Mouse (Mus musculus): ENCODE data around the gene Elmod3. TPM values are rescaled to one million over a fixed set of nuclear protein-coding genes. Genes with fewer than 3 reads are reported as not detected.
A peak's percentile ranks its signal among the peaks of the same experiment; 100 is the strongest.

The Elmod3 gene
- 10 to 100 TPM; 25.4 to 25.8 TPM for total RNA-seq (2021)
- long read RNA-seq, experiment 1, transcript Elmod3-201 (12 exons, 2,122 nt), result major isoform, 9 of 31 reads
- long read RNA-seq, experiment 1, partial matches to known transcripts, result 2 of 31 reads
- long read RNA-seq, experiment 1, other reads (novel, unspliced or antisense), result 17 of 31 reads
- long read RNA-seq, experiment 2, transcript Elmod3-201 (12 exons, 2,122 nt), result major isoform, 19 of 31 reads
- long read RNA-seq, experiment 2, partial matches to known transcripts, result 2 of 31 reads
- long read RNA-seq, experiment 2, other reads (novel, unspliced or antisense), result 7 of 31 reads

DNA sequence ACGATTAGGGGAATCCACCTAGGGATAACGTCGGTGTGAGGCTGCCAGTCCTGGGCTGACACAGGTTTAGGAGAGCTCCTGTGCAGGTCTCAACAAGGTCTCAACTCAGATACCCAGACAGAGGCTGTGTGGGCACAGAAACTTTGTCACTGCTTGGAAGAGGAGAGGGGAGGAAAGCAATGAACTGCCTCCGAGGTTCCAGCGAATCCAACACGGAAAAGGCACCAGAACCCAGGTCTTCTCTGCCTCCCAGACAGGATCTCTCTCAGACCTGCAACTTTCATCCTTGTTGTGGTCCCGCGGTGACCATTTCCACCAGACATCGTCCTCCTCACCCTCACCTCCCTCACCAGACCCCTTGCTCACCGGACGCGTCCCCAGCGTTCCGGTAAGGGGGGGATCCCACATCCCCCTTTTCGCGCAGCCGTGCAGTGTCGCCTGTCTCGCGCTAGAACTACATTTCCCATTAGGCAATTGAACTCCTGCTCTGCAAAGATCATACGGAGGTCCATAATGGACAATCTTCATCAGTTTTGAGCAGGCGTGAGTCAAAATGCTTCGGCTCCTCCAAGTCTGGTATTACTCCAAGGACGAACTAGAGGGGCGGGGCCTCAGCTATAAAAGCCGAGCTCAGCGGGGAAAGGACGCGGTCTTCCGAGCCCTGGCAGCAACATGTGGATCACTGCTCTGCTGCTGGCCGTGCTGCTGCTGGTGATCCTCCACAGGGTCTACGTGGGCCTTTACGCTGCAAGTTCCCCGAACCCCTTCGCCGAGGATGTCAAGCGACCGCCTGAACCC, at the start of gene Elmod3, which contains the start of gene Retsat:
Gene Elmod3, minus strand, starts transcription at position 458 of the 798 bp plus-strand sequence.
Gene Retsat, plus strand, starts transcription at position 520 of the 798 bp plus-strand sequence.
- no peak for TF ChIP-seq CTCF (conservative IDR thresholded peaks at IDR 0.05)
- peak; percentile 88 to 96 for DNase-seq (ENCODE audit: low spot score in 2 of 2)
- Histone ChIP-seq H3K4me3 (peak within 1 kb of the TSS; percentile 91), H3K27ac (peak within 1 kb of the TSS; percentile 95)

DNA sequence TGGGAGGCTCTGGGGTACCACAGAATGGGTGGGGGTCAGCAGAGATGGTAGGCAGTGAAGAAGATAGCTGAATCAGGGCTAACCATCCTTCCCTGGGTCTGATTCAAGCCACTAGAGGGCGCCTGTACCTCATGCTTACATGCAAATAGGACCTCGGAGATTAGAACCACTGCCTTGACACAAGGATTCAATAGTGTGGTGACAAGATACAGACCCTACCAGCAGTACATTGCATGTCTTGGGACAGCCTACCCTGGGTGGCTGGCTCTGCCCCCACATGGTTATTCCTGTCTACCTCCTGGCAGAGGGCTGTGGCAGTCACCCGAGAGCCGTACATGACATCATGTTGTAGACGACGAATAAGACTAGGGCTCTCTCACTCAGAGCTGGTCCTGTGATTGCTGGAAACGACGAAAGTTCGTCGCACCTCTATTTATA, 49.2 kb upstream of the Elmod3 start:
- TF ChIP-seq CTCF (conservative IDR thresholded peaks at IDR 0.05), result peak; percentile 93
- Histone ChIP-seq H3K27ac (no peak overlapping the region), H3K4me3 (no peak overlapping the region)
- peak; percentile 76 to 78 for DNase-seq (ENCODE audit: low spot score in 2 of 2)

DNA sequence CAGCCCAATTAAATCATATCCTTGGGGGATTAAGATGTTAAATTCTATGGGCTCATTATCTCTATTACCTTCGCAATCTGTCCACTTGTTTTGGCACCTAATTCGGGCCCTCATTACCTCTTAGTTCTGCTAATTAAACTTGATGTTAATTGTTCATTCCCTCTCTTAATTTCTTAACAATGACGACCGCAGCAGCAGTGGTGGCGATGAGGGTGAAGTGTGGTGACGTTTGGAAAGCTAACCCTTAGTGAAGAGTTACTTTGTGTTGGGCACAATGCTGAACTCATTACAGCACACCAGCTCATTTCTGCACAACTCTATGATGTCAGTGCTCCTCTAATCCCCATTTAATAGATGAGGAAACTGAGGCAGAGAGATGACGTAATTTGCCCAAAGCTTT, 47.2 kb upstream of the Elmod3 start:
- Histone ChIP-seq H3K4me3 (no peak overlapping the region), H3K27ac (no peak overlapping the region)
- no peak for TF ChIP-seq CTCF (conservative IDR thresholded peaks at IDR 0.05)
- DNase-seq (ENCODE audit: low spot score in 2 of 2), result no peak

DNA sequence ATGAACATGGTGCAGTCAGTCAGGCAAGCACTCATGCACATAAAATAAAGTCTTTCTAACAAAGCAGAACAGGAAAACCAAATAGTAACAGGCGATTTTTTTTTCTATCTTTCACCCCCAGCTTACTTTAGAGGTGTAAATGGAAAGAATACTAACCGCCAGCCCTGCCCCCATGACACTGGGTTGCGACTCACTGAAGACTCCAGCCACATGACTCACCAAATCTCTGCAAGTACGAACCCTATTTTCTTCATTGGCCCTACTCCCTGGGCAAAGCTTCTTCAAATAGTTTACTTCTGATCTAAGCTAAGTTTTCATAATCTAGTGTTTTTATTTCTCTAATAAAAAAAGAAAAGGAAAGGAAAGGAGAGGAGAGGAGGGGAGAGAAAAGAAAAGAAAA, 46.4 kb upstream of the Elmod3 start:
- Histone ChIP-seq H3K4me3 (no peak overlapping the region), H3K27ac (no peak overlapping the region)
- no peak for DNase-seq (ENCODE audit: low spot score in 2 of 2)
- no peak for TF ChIP-seq CTCF (conservative IDR thresholded peaks at IDR 0.05)

DNA sequence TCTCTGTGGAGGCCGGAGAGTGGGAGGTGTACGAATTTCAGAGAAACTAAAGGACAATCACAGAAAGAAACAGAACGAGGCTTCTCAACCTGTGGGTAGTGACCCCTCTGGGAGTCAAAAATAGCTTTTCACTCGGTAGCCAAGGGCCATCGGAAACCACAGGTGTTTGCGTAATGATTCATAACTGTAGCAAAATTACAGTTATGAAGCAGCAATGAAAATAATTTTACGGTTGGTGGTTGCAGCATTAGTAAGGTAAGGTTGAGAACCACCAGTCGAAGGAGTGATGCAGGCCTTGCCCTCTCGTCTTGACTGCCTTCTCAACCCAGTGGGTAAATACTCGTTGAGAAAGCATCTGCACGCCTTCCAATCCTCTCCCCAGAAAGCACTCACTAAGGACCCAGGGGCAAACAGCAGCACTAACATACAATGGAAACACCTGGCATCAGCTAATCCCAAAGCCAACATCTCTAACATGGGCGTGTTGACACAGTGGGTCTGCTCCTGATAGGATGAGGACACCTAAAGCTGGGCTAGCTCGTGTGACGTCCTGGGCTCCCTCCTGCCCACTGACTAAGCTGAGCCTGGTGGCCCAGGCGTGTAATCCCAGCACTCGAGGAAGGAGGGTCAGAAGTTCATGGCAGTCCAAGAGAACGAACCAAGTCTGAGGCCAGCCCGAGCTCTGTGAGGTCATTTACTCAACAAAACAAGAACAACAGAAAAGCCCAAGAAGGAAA, 43.2 kb upstream of the Elmod3 start:
- no peak for TF ChIP-seq CTCF (conservative IDR thresholded peaks at IDR 0.05)
- DNase-seq (ENCODE audit: low spot score in 2 of 2), result no peak
- H3K27ac ChIP-seq, result no peak overlapping the region
- H3K4me3 ChIP-seq, result no peak overlapping the region

DNA sequence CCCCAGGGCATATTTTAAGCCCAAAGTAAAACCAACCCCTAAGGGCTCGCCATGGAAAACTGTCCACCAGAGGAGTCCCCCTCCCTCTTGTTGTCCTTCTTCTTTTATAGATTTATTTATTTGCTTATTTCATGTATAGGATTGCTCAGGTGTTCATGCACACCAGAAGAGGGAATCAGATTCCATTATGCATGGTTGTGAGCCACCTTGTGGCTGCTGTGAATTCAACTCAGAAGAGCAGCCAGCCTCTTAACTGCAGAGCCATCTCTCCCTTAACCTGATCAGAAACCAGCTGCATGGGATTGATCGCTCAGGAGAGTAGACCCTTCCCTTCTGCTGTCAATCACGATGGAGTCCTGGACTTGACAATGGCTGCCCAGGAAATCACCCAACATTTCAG, 38.7 kb upstream of the Elmod3 start:
- peak; percentile 64 for TF ChIP-seq CTCF (conservative IDR thresholded peaks at IDR 0.05)
- H3K4me3 ChIP-seq, result no peak overlapping the region
- no peak for DNase-seq (ENCODE audit: low spot score in 2 of 2)
- H3K27ac ChIP-seq, result no peak overlapping the region

DNA sequence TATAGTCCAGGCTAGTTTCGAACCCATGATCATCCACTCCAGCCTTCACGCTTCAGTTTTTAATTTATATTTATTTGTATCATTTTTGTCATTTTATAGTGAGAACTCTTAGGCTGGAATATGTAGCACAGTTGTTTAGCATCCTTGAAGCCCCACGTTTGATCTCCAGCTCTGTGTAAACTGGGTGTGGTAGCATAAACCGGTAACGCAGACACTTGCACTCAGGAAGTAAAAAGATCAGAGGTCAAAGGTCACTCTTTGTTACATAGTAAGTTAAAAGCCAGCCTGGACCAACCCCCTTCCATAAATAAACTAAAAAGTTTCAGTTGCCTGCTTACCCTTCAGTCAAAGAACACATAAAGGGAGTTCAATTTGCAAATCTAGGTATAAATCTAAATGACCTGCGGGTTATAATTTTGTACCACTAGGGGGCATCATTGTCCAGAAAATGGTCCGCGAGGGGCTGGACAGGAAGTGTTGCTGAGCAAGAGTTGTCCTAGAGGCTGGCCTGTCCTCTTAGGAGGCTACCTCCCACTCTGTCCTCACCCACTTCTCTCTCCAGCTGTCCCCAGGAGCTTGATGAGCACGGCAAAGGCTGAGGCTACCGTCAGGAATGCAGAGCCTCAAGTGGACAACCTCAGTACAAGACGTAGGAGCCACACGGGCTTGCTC, 37.7 kb upstream of the Elmod3 start:
- Histone ChIP-seq H3K27ac (no peak overlapping the region), H3K4me3 (no peak overlapping the region)
- TF ChIP-seq CTCF (conservative IDR thresholded peaks at IDR 0.05), result peak; percentile 89
- DNase-seq (ENCODE audit: low spot score in 2 of 2), result peak; percentile 47 to 69

DNA sequence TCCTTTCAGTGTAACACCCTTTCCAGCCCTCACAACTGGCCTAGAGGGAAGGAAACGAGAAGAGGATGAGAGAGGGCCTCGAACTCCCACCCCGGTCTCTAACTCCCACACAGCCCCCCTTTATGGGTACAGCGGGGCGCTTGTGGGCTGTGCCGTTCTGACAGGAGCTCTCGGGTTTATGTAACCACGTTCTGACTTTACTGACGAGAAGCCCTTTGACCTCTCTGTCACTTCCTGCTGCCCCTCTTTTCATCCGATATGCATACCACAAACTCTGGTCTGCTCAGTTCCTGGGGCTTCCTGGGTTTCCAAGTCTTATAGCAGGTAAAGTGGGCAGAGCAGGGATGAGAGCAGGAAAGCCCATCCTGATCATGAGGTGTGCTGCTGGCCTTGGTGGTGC, 36.1 kb upstream of the Elmod3 start:
- no peak overlapping the region for H3K4me3 ChIP-seq
- H3K27ac ChIP-seq, result no peak overlapping the region
- TF ChIP-seq CTCF (conservative IDR thresholded peaks at IDR 0.05), result no peak
- no peak for DNase-seq (ENCODE audit: low spot score in 2 of 2)

DNA sequence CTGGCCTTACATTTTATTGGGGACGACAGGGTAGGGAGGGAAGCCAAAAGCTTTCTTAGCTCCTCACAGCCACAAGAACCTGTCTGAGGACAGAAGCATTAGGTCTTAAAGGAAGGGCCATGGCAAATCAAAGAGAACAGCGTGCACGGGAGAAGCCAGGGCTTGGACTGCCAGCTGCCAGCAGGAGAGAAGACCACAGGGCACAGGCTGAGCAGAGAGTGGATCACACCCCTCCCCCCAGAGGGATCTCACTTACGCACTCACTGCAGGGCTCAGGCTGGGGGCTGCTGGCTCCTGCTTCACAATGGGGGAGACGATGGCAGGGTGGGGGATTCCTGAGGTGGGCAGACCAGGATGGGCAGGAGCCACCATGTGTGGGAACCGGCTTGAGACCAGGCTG, 33.5 kb upstream of the Elmod3 start:
- no peak for DNase-seq (ENCODE audit: low spot score in 2 of 2)
- Histone ChIP-seq H3K27ac (no peak overlapping the region), H3K4me3 (no peak overlapping the region)
- no peak for TF ChIP-seq CTCF (conservative IDR thresholded peaks at IDR 0.05)

DNA sequence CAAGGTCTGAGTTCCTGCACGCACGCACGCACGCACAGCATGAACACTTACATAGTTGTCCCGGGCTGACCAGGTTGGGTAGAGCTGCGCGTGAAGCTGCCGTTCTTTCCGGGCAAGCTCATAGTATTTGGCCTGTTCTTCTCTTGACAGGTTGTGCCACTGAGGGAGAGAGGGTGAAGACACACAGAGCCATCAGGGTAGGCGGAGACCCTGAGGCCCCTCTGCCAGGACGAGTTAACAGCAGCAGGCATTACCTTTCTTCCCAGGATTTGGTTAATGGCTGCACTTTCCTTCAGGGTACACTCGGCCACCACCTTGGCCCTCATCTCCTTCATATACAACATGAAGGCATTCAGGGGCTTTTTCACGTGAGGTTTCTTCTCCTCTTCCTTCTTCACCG, 32.7 kb upstream of the Elmod3 start:
- no peak for TF ChIP-seq CTCF (conservative IDR thresholded peaks at IDR 0.05)
- H3K27ac ChIP-seq, result no peak overlapping the region
- H3K4me3 ChIP-seq, result no peak overlapping the region
- DNase-seq (ENCODE audit: low spot score in 2 of 2), result no peak

DNA sequence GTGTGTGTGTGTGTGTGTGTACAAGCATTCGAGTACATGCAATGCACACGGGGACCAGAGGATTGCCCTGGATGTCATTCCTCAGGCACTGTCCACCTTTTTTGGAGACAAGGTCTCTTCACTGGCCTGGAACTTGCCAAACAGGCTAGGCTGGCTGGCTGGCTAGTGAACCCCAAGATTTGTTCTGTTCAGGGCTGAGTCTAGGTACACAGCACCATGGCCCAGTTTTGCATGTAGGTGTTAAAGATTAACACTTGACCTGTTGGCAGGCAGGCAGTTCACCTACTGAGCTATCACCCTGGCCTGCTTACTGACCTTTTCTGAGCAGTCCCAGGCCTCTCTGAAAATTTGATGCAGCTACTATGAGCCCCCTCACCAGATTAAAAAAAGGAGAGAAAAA, 32.2 kb upstream of the Elmod3 start:
- Histone ChIP-seq H3K27ac (no peak overlapping the region), H3K4me3 (no peak overlapping the region)
- DNase-seq (ENCODE audit: low spot score in 2 of 2), result no peak
- TF ChIP-seq CTCF (conservative IDR thresholded peaks at IDR 0.05), result no peak

DNA sequence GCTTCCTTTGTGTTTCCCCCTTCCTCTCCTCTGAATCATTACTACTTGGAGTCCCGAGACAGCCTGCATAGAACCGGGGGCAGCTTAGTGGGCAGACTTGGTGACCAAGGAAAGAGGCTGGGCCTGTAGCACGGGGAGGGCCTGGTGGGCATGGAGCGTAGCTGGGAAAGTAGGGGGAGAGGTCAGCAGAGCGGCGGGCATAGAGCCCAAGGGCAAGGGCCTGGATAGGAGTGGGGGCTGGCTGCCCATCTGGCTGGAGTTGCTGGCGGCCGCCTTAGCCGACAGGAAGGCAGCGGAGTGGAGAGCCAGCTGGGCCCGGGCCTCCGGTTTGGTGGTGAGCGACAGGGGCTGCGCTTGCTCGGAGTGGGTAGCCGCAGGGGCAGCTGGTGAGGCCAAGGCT, 29.1 kb upstream of the Elmod3 start:
- TF ChIP-seq CTCF (conservative IDR thresholded peaks at IDR 0.05), result no peak
- Histone ChIP-seq H3K4me3 (no peak overlapping the region), H3K27ac (no peak overlapping the region)
- peak in 1 of 2 experiments; percentile 35 for DNase-seq (ENCODE audit: low spot score in 2 of 2)

All from layer of hippocampus, adult 2 months (tissue).